Mouse (Mus musculus): ENCODE results near the gene Tomm20.

DNA sequence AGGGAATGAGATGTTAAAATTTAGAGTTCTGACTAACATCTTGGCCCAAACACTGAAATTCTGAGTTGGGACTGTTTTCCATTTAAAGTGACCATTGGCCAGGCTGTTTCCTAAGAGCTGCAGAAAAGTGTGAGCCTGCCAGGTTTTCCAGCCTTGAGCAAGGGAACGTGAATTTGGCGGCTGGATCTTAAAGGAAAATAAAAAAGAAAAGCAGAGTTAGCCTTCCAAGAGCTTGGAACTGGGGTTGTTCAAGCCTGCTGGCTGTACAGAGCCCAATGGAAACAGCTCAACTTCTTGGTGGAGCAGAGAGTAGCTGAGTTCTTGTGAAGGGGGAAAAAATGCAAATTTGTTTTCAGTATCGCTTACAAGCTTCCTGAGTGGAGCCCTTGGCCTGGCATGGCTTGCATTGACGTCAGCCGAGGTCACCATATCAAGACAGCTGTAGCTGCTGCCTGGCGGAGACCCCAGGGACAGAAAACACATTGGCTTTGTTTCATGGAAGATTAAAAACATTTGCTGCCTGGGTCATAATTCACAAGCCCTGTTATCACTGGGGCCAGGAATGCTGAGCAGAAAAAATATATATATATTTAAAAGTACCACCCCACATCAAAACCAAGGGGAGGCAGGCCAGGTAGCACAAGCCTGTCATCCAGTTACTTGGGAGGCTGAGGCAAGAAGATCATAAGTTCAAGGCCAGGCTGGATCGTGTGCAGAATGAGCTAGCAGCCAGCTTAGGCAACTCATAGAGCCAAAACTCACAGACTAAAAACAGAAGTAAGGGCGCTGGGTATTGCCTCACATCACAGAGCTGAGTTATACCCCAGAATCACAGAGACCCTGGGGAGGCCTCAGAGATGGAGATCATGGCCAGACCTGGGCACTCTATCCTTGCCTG lies 58.7 kb downstream of the Tomm20 start:
- TF ChIP-seq POLR2A (IDR thresholded peaks at IDR 0.05; ENCODE audit: low read depth, low read length) = no peak
- TF ChIP-seq CTCF (IDR thresholded peaks at IDR 0.05; ENCODE audit: extremely low read depth, insufficient read depth, insufficient read length, insufficient replicate concordance) = no peak

Data from spleen, adult 2 months (tissue).